17 mouse cellular contexts compared by ENCODE assay signal in the genomic region with DNA sequence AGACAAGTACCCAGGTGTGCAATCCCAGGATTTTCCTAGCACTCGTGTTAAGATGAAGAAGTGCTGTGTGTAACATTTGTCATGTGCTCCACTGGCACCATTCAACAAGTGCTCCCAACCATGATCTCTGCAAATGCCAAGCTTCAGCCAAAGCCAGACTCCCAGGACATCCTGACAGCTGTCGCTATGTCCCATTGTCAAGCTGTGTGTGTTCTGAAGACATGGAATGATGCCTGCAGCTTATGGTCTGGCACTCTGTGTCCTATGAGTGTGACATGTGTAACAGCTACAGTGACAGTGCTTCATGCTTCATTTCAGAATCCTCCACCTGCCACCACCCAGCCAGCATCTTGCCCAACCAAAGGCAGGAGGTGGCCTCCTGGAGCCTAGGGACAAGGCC.
"Had no signal": no experiment of that assay in that cellular context is flagged by ENCODE, and none has a peak within 500 bp of the region (broad histone marks: within the 10 kb centered on the region; RNA-seq: fewer than 3 reads in every experiment).

No protein-coding gene starts in this region.

- H3K4me3 ChIP-seq: liver, embryonic 15.5 days; lung, embryonic 15.5 days; megakaryocyte, embryonic 14.5 days; midbrain, embryonic 12.5 days; midbrain, embryonic 15.5 days; neural tube, embryonic 12.5 days; stomach, embryonic 15.5 days had no signal

- H3K27ac ChIP-seq: liver, embryonic 15.5 days; lung, embryonic 15.5 days; macrophage; midbrain, embryonic 12.5 days; midbrain, embryonic 15.5 days; neural tube, embryonic 12.5 days; stomach, embryonic 15.5 days; stomach, postnatal 0 days had no signal

- H3K4me1 ChIP-seq: liver, embryonic 15.5 days; lung, embryonic 15.5 days; stomach, embryonic 15.5 days had no signal

- DNase-seq: liver, postnatal 0 days; lung, adult 2 months; lung, postnatal 14 days; lung, postnatal 36 days; right cerebral cortex, postnatal 14 days; thymus, adult 2 months; thymus, postnatal 36 days had no signal

- ATAC-seq: liver, postnatal 0 days; lung, postnatal 0 days; midbrain, embryonic 15.5 days had no signal

- H3K9me3 ChIP-seq: liver, embryonic 15.5 days; lung, embryonic 15.5 days; midbrain, embryonic 12.5 days; midbrain, embryonic 15.5 days; neural tube, embryonic 12.5 days; stomach, embryonic 15.5 days had no signal

- H3K9ac ChIP-seq: liver, embryonic 15.5 days; liver, postnatal 0 days; lung, embryonic 15.5 days; midbrain, embryonic 12.5 days; midbrain, embryonic 15.5 days; neural tube, embryonic 12.5 days; stomach, embryonic 15.5 days had no signal

- H3K4me2 ChIP-seq: liver, embryonic 15.5 days; lung, embryonic 15.5 days; midbrain, embryonic 12.5 days; midbrain, embryonic 15.5 days; neural tube, embryonic 12.5 days; stomach, embryonic 15.5 days had no signal

- H3K27me3 ChIP-seq: liver, embryonic 15.5 days; lung, embryonic 15.5 days; megakaryocyte, embryonic 14.5 days; midbrain, embryonic 12.5 days; midbrain, embryonic 15.5 days; neural tube, embryonic 12.5 days; stomach, embryonic 15.5 days had no signal
